Mouse (Mus musculus) neural tube, embryonic 12.5 days (tissue): ENCODE measurements at regions not wholly inside any gene's neighbourhood (a gene's known extent, or its start where the extent isn't known, plus 50 kb on each side); places are given as distances from the start of the nearest gene placed in this dataset.

Experiments used
- ATAC-seq: fragments of 200-750 bp; cut with Nextera tagmentation; 2 replicates; pipeline ENCODE4 v1.8.0; 2017; ENCODE audit warnings: low read depth, mild to moderate bottlenecking, moderate TSS enrichment, moderate library complexity; ENCODE audit not compliant: low FRiP score
- H3K27ac ChIP-seq: fragments of 300-500 bp; sonication (generic); 2 replicates; pipeline ENCODE4 v1.5.1; 2016
- H3K27me3 ChIP-seq: fragments of 300-500 bp; sonication (generic); replicated peaks from 2 replicates; pipeline ENCODE4 v1.6.1; 2016; ENCODE audit warnings: mild to moderate bottlenecking
- H3K36me3 ChIP-seq: fragments of 300-500 bp; sonication (generic); 2 replicates; pipeline ENCODE4 v1.6.1; 2016; ENCODE audit warnings: mild to moderate bottlenecking
- H3K4me1 ChIP-seq: fragments of 300-500 bp; sonication (generic); 2 replicates; pipeline ENCODE4 v1.6.1; 2016
- H3K4me2 ChIP-seq: fragments of 300-500 bp; sonication (generic); replicated peaks from 2 replicates; pipeline ENCODE4 v1.6.1; 2016; ENCODE audit warnings: mild to moderate bottlenecking
- H3K4me3 ChIP-seq: fragments of 300-500 bp; sonication (generic); 2 replicates; pipeline ENCODE4 v1.5.1; 2016
- H3K9ac ChIP-seq: fragments of 300-500 bp; sonication (generic); 2 replicates; pipeline ENCODE4 v1.6.1; 2016; ENCODE audit warnings: mild to moderate bottlenecking
- H3K9me3 ChIP-seq: fragments of 300-500 bp; sonication (generic); 2 replicates; pipeline ENCODE4 v1.6.1; 2016; ENCODE audit warnings: mild to moderate bottlenecking
- WGBS: fragments of 180-500 bp; shearing (Covaris S2); methylation state at CpG from one replicate; pipeline ENCODE4 v1.1.7; 2016; 5-methylcytosine and 5-hydroxymethylcytosine counted together

- no peak overlapping the region for H3K27ac ChIP-seq
- no peak overlapping the region for H3K4me2 ChIP-seq
- H3K4me1 ChIP-seq, result no peaks in the 10 kb centered on the region
- no peak for ATAC-seq
- 93% methylated on average over 5 of the region's 5 CpGs for WGBS
- no peak overlapping the region for H3K9ac ChIP-seq
- no peak overlapping the region for H3K4me3 ChIP-seq
- H3K36me3 ChIP-seq, result no peaks in the 10 kb centered on the region
- no peaks in the 10 kb centered on the region for H3K9me3 ChIP-seq
- no peaks in the 10 kb centered on the region for H3K27me3 ChIP-seq
Observed at GRCm38 (mm10) chr15:63724543-63725186, 120.3 kb downstream of the Gsdmc2 start.

- Histone ChIP-seq H3K9me3 (no peaks in the 10 kb centered on the region), H3K27me3 (no peaks in the 10 kb centered on the region), H3K27ac (no peak overlapping the region), H3K4me1 (no peaks in the 10 kb centered on the region), H3K4me2 (no peak overlapping the region), H3K4me3 (no peak overlapping the region), H3K9ac (no peak overlapping the region), H3K36me3 (no peaks in the 10 kb centered on the region)
- ATAC-seq, result no peak
- 76% methylated on average over 9 of the region's 9 CpGs for WGBS
Observed at GRCm38 (mm10) chr15:63722991-63723390, 122.0 kb downstream of the Gsdmc2 start.

- H3K27me3 ChIP-seq, result no peaks in the 10 kb centered on the region
- H3K9ac ChIP-seq, result no peak overlapping the region
- no peak overlapping the region for H3K4me3 ChIP-seq
- H3K27ac ChIP-seq, result no peak overlapping the region
- ATAC-seq, result no peak
- no peaks in the 10 kb centered on the region for H3K36me3 ChIP-seq
- 72% methylated on average over 3 of the region's 3 CpGs for WGBS
- no peaks in the 10 kb centered on the region for H3K4me1 ChIP-seq
- no peak overlapping the region for H3K4me2 ChIP-seq
- no peaks in the 10 kb centered on the region for H3K9me3 ChIP-seq
Observed at GRCm38 (mm10) chr15:63721669-63722357, 123.2 kb downstream of the Gsdmc2 start.

GRCm38 (mm10) chr15:63717812-63718211 is 127.2 kb downstream of the Gsdmc2 start:
- Histone ChIP-seq H3K9ac (no peak overlapping the region), H3K4me3 (no peak overlapping the region), H3K27ac (no peak overlapping the region), H3K36me3 (no peaks in the 10 kb centered on the region), H3K27me3 (no peaks in the 10 kb centered on the region), H3K9me3 (no peaks in the 10 kb centered on the region), H3K4me1 (no peaks in the 10 kb centered on the region), H3K4me2 (no peak overlapping the region)
- WGBS, result 90% methylated on average over 8 of the region's 8 CpGs
- ATAC-seq, result no peak

GRCm38 (mm10) chr15:63713697-63714096 is 131.3 kb downstream of the Gsdmc2 start:
- WGBS, result 75% methylated on average over 3 of the region's 3 CpGs
- Histone ChIP-seq H3K4me2 (no peak overlapping the region), H3K4me3 (no peak overlapping the region), H3K27ac (no peak overlapping the region), H3K9me3 (no peaks in the 10 kb centered on the region), H3K9ac (no peak overlapping the region), H3K27me3 (no peaks in the 10 kb centered on the region), H3K4me1 (no peaks in the 10 kb centered on the region), H3K36me3 (no peaks in the 10 kb centered on the region)
- ATAC-seq, result no peak

GRCm38 (mm10) chr15:63710381-63710780 is 134.6 kb downstream of the Gsdmc2 start:
- Histone ChIP-seq H3K9ac (no peak overlapping the region), H3K27ac (no peak overlapping the region), H3K4me3 (no peak overlapping the region), H3K4me1 (no peaks in the 10 kb centered on the region), H3K36me3 (no peaks in the 10 kb centered on the region), H3K9me3 (no peaks in the 10 kb centered on the region), H3K27me3 (no peaks in the 10 kb centered on the region), H3K4me2 (no peak overlapping the region)
- no peak for ATAC-seq
- 79% methylated on average over 5 of the region's 5 CpGs for WGBS

- H3K27me3 ChIP-seq, result no peaks in the 10 kb centered on the region
- ATAC-seq, result no peak
- H3K36me3 ChIP-seq, result no peaks in the 10 kb centered on the region
- H3K4me1 ChIP-seq, result no peaks in the 10 kb centered on the region
- no peak overlapping the region for H3K27ac ChIP-seq
- 96% methylated on average over 4 of the region's 4 CpGs for WGBS
- H3K9ac ChIP-seq, result no peak overlapping the region
- no peak overlapping the region for H3K4me2 ChIP-seq
- H3K4me3 ChIP-seq, result no peak overlapping the region
- no peaks in the 10 kb centered on the region for H3K9me3 ChIP-seq
Observed at GRCm38 (mm10) chr15:63709270-63709933, 135.6 kb downstream of the Gsdmc2 start.

GRCm38 (mm10) chr15:63704636-63705035 is 140.3 kb downstream of the Gsdmc2 start:
- 83% methylated on average over 8 of the region's 8 CpGs for WGBS
- no peaks in the 10 kb centered on the region for H3K4me1 ChIP-seq
- H3K36me3 ChIP-seq, result no peaks in the 10 kb centered on the region
- ATAC-seq, result no peak
- H3K9ac ChIP-seq, result no peak overlapping the region
- H3K4me2 ChIP-seq, result no peak overlapping the region
- no peaks in the 10 kb centered on the region for H3K9me3 ChIP-seq
- H3K27me3 ChIP-seq, result no peaks in the 10 kb centered on the region
- H3K27ac ChIP-seq, result no peak overlapping the region
- no peak overlapping the region for H3K4me3 ChIP-seq

- Histone ChIP-seq H3K9ac (no peak overlapping the region), H3K4me2 (no peak overlapping the region), H3K27ac (no peak overlapping the region), H3K4me1 (0 out of 2 replicates have a peak, but pooled peaks cover 2% of the 10 kb centered on the region), H3K9me3 (no peaks in the 10 kb centered on the region), H3K27me3 (no peaks in the 10 kb centered on the region), H3K4me3 (no peak overlapping the region), H3K36me3 (no peaks in the 10 kb centered on the region)
- no peak for ATAC-seq
- WGBS, result 95% methylated on average over 10 of the region's 10 CpGs
Observed at GRCm38 (mm10) chr15:63697831-63698230, 147.1 kb downstream of the Gsdmc2 start.

- no peak overlapping the region for H3K27ac ChIP-seq
- 0 out of 2 replicates have a peak, but pooled peaks cover 4% of the 10 kb centered on the region for H3K4me1 ChIP-seq
- H3K4me3 ChIP-seq, result no peak overlapping the region
- H3K4me2 ChIP-seq, result no peak overlapping the region
- H3K36me3 ChIP-seq, result no peaks in the 10 kb centered on the region
- no peaks in the 10 kb centered on the region for H3K9me3 ChIP-seq
- WGBS, result 92% methylated on average over 3 of the region's 3 CpGs
- no peak overlapping the region for H3K9ac ChIP-seq
- ATAC-seq, result no peak
- H3K27me3 ChIP-seq, result no peaks in the 10 kb centered on the region
Observed at GRCm38 (mm10) chr15:63694150-63694549, 150.8 kb downstream of the Gsdmc2 start.

- Histone ChIP-seq H3K27me3 (no peaks in the 10 kb centered on the region), H3K4me1 (0 out of 2 replicates have a peak, but pooled peaks cover 4% of the 10 kb centered on the region), H3K9ac (no peak overlapping the region), H3K4me2 (no peak overlapping the region), H3K9me3 (no peaks in the 10 kb centered on the region), H3K4me3 (no peak overlapping the region), H3K36me3 (no peaks in the 10 kb centered on the region), H3K27ac (no peak overlapping the region)
- WGBS, result 92% methylated on average over 2 of the region's 2 CpGs
- ATAC-seq, result no peak
Observed at GRCm38 (mm10) chr15:63693561-63693960, 151.4 kb downstream of the Gsdmc2 start.

- Histone ChIP-seq H3K27me3 (no peaks in the 10 kb centered on the region), H3K4me1 (0 out of 2 replicates have a peak, but pooled peaks cover 4% of the 10 kb centered on the region), H3K27ac (no peak overlapping the region), H3K9me3 (no peaks in the 10 kb centered on the region), H3K9ac (no peak overlapping the region), H3K36me3 (no peaks in the 10 kb centered on the region), H3K4me3 (no peak overlapping the region), H3K4me2 (no peak overlapping the region)
- WGBS, result 36% methylated on average over 9 of the region's 9 CpGs
- ATAC-seq, result no peak
Observed at GRCm38 (mm10) chr15:63692491-63693295, 152.3 kb downstream of the Gsdmc2 start.
